Mouse (Mus musculus) heart, embryonic 11.5 days (tissue): ENCODE results near the gene Clasp1. TPM values are rescaled to one million over a fixed set of nuclear protein-coding genes. Genes with fewer than 3 reads are reported as not detected.

ENCODE experiments used
- ATAC-seq: fragments of 200-750 bp; cut with Nextera tagmentation; replicated peaks from 2 replicates; pipeline ENCODE4 v1.8.0; 2017; ENCODE audit warnings: moderate library complexity; ENCODE audit not compliant: insufficient number of reproducible peaks, low FRiP score, low TSS enrichment
- H3K27ac ChIP-seq: fragments of 300-500 bp; sonication (generic); 2 replicates; pipeline ENCODE4 v1.5.1; 2014; ENCODE audit warnings: mild to moderate bottlenecking, low read depth, low read length
- H3K27me3 ChIP-seq: fragments of 300-500 bp; sonication (generic); 2 replicates; pipeline ENCODE4 v1.6.1; 2014; ENCODE audit warnings: mild to moderate bottlenecking, low read length, mixed read lengths; ENCODE audit not compliant: control insufficient read depth, insufficient read depth
- H3K36me3 ChIP-seq: fragments of 300-500 bp; sonication (generic); 2 replicates; pipeline ENCODE4 v1.6.1; 2014; ENCODE audit warnings: mild to moderate bottlenecking, low read length, moderate library complexity, mixed read lengths; ENCODE audit not compliant: control insufficient read depth, insufficient read depth
- H3K4me1 ChIP-seq: fragments of 300-500 bp; sonication (generic); 2 replicates; pipeline ENCODE4 v1.6.1; 2014; ENCODE audit warnings: low read length; ENCODE audit not compliant: control insufficient read depth, insufficient read depth
- H3K4me2 ChIP-seq: fragments of 300-500 bp; sonication (generic); 2 replicates; pipeline ENCODE4 v1.6.1; 2014; ENCODE audit warnings: mild to moderate bottlenecking, moderate library complexity
- H3K4me3 ChIP-seq: fragments of 300-500 bp; sonication (generic); 2 replicates; pipeline ENCODE4 v1.5.1; 2014; ENCODE audit warnings: low read depth, low read length
- H3K9ac ChIP-seq: fragments of 300-500 bp; sonication (generic); 2 replicates; pipeline ENCODE4 v1.6.1; 2014; ENCODE audit warnings: mild to moderate bottlenecking, low read depth, low read length, moderate library complexity
- H3K9me3 ChIP-seq: fragments of 300-500 bp; sonication (generic); replicated peaks from 2 replicates; pipeline ENCODE4 v1.6.1; 2016; ENCODE audit warnings: low read length; ENCODE audit not compliant: control insufficient read depth
- WGBS: fragments of 180-500 bp; shearing (Covaris S2); extraction: QIAGEN DNeasy Blood & Tissue Kit; methylation state at CpG from one replicate; pipeline ENCODE4 v1.1.7; 2014; ENCODE audit not compliant: insufficient replicate concordance; 5-methylcytosine and 5-hydroxymethylcytosine counted together
- polyA plus RNA-seq: library from polyadenylated mRNA; unstranded; fragments of >200 nt; fragmentation: Nextera tagmentation; extraction: Ambion mirVana; gene quantifications from 2 replicates; pipeline ENCODE4 v1.2.1, GENCODE M21; 2014

The Clasp1 gene
- polyA plus RNA-seq, 1 experiment from 2014 or later: 87.3 TPM

GRCm38 (mm10) chr1:118559716-118560115 lies 170.9 kb downstream of the Clasp1 start:
- H3K4me3 ChIP-seq: no peak overlapping the region
- no peaks in the 10 kb centered on the region for H3K9me3 ChIP-seq
- no peak overlapping the region for H3K27ac ChIP-seq
- no peaks in the 10 kb centered on the region for H3K4me1 ChIP-seq
- H3K4me2 ChIP-seq: no peak overlapping the region
- H3K36me3 ChIP-seq: peaks cover 49% of the 10 kb centered on the region
- 86% methylated on average over 2 of the region's 2 CpGs for WGBS
- ATAC-seq: no peak
- H3K27me3 ChIP-seq: no peaks in the 10 kb centered on the region
- H3K9ac ChIP-seq: no peak overlapping the region

DNA sequence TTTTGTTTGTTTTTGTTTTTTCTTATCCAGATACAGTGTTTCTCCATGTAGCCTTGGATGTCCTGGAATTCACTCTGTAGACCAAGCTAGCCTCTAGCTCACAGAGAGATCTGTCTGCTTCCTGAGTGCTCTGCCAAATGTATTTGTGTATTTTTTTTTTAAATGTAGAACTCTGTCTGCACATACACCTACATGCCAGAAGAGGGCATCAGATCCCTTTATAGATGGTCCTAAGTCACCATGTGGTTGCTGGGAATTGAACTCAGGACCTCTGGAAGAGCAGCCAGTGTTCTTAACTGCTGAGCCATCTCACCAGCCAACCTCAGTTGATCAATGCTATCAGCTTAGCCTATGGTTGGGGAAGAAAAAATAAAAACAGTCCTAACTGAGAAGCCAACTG lies 175.7 kb downstream of the Clasp1 start:
- no peak overlapping the region for H3K4me3 ChIP-seq
- no peaks in the 10 kb centered on the region for H3K4me1 ChIP-seq
- no peak for ATAC-seq
- no peak overlapping the region for H3K4me2 ChIP-seq
- no peak overlapping the region for H3K9ac ChIP-seq
- H3K9me3 ChIP-seq: no peaks in the 10 kb centered on the region
- peaks cover 50% of the 10 kb centered on the region for H3K36me3 ChIP-seq
- H3K27me3 ChIP-seq: no peaks in the 10 kb centered on the region
- no peak overlapping the region for H3K27ac ChIP-seq

GRCm38 (mm10) chr1:118567659-118568058 lies 178.8 kb downstream of the Clasp1 start:
- Histone ChIP-seq H3K9me3 (no peaks in the 10 kb centered on the region), H3K4me2 (no peak overlapping the region), H3K9ac (no peak overlapping the region), H3K36me3 (peaks cover 47% of the 10 kb centered on the region), H3K4me1 (no peaks in the 10 kb centered on the region), H3K27ac (no peak overlapping the region), H3K27me3 (no peaks in the 10 kb centered on the region), H3K4me3 (no peak overlapping the region)
- ATAC-seq: no peak
- WGBS: 92% methylated on average over 3 of the region's 3 CpGs

DNA sequence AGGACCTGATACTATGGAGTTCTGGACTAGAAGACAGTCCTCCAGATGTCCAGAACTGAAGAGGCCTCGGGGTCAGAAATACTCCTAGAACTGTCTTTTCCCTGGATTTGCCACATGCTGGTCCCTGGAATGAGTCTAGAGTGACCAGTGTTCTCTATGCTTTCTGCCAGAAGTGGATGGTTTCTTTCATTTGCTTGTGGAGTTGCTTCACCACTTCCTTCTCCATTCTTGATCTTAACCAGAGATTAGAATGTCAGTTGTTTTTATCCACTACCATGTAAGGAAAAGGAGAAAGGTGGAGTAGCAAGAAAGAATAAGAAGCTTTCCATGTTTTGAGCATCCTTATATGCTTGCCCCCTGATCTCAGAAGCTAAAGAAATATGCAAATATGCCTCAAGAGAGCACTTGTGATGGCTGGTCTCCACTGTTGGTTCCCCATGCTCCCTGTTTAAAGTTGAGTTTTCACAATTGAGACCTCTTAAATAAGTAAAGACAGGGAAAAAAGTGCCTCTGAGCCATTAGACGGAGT lies 191.4 kb downstream of the Clasp1 start:
- Histone ChIP-seq H3K4me3 (no peak overlapping the region), H3K36me3 (peaks cover 42% of the 10 kb centered on the region), H3K4me1 (no peaks in the 10 kb centered on the region), H3K4me2 (no peak overlapping the region), H3K27ac (no peak overlapping the region), H3K9ac (no peak overlapping the region), H3K27me3 (no peaks in the 10 kb centered on the region), H3K9me3 (no peaks in the 10 kb centered on the region)
- ATAC-seq: no peak
- WGBS: 88% methylated on average over 2 of the region's 2 CpGs

DNA sequence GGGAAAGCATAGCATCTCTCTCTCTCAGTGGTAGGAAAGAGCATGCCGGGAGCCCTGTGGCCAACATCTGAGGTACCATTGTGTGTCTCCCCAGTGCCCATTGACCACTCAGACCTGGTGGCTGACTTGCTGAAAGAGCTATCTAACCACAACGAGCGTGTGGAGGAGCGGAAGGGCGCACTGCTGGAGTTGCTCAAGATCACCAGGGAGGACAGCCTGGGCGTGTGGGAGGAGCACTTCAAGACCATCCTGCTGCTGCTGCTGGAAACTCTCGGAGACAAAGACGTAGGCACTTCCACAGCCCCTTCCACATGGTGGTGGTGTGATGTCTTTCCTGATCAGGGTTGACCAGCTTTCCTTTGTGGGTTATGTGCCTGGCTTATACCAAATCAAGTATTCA lies 192.3 kb downstream of the Clasp1 start:
- Histone ChIP-seq H3K9ac (no peak overlapping the region), H3K4me2 (no peak overlapping the region), H3K4me1 (no peaks in the 10 kb centered on the region), H3K9me3 (no peaks in the 10 kb centered on the region), H3K27me3 (no peaks in the 10 kb centered on the region), H3K27ac (no peak overlapping the region), H3K36me3 (peaks cover 39% of the 10 kb centered on the region), H3K4me3 (no peak overlapping the region)
- 86% methylated on average over 8 of the region's 8 CpGs for WGBS
- ATAC-seq: no peak

DNA sequence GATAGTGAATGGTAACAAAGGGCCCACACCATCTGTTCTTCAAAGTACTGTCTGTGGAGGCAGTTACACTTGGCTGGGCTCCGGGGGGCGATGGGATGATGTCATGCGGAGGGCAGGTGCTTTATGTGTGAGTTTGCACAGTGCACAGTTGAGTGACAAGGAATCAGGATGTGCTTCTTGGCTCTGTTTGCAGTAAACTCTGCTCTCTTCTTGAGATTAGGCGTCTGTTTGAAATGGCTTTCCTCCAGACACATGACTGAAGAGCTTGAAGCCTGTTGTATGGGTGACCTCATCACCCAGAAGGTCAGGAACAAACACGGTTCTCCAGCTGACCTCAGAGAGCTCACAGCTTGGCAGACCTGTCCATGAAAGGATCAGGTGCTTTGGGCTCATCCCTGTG lies 200.9 kb downstream of the Clasp1 start:
- H3K27me3 ChIP-seq: no peaks in the 10 kb centered on the region
- no peak overlapping the region for H3K4me2 ChIP-seq
- H3K9me3 ChIP-seq: no peaks in the 10 kb centered on the region
- H3K9ac ChIP-seq: no peak overlapping the region
- H3K36me3 ChIP-seq: peaks cover 27% of the 10 kb centered on the region
- no peak overlapping the region for H3K27ac ChIP-seq
- H3K4me3 ChIP-seq: no peak overlapping the region
- ATAC-seq: peak; percentile 26; the same call in 1 of the 2 replicates
- WGBS: 76% methylated on average over 5 of the region's 5 CpGs
- H3K4me1 ChIP-seq: peaks cover 12% of the 10 kb centered on the region

DNA sequence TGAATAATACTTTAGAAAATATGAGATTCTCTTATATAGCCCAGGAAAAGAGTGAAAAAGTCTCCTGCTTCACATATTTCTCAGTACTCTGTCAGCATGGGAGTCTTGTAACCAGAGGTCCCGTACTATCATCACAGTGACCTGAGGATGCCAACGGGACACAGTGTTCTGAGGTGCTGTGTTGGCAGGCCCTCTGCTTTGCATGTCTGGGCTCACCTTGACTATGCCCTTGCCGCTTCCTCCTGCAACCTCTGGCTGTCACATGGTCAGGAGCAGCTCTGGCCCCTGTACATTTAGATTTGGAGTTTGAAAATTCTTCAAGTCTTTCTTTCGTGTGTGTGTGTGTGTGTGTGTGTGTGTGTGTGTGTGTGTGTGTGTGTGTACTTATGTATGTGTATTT lies 204.1 kb downstream of the Clasp1 start:
- Histone ChIP-seq H3K4me1 (peaks cover 20% of the 10 kb centered on the region), H3K4me3 (no peak overlapping the region), H3K27ac (no peak overlapping the region), H3K4me2 (no peak overlapping the region), H3K9ac (no peak overlapping the region), H3K9me3 (no peaks in the 10 kb centered on the region), H3K36me3 (peaks cover 36% of the 10 kb centered on the region), H3K27me3 (no peaks in the 10 kb centered on the region)
- ATAC-seq: no peak
- WGBS: 76% methylated on average over 4 of the region's 4 CpGs

DNA sequence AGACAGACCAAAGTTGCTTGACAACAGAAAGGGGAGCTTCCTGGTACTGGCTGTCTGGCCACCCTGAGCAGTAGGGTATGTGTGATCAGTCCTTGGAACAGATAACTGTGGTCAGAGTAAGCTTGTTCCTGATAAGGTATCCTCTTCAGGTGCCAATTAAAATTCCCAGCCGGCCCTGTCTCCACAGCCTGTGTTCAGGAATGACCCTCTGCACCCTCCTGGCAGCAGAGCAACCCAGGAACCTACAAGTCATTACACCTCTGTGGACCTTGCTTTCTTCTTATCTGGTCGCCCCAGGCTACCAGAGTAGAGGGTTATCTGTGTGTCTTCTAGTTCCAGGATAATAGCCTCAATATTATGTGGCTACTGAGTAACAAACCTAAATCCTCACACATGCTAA lies 206.5 kb downstream of the Clasp1 start:
- 32% methylated on average over 2 of the region's 2 CpGs for WGBS
- no peak overlapping the region for H3K4me2 ChIP-seq
- no peak overlapping the region for H3K27ac ChIP-seq
- H3K4me1 ChIP-seq: peaks cover 14% of the 10 kb centered on the region
- no peak for ATAC-seq
- H3K4me3 ChIP-seq: no peak overlapping the region
- no peaks in the 10 kb centered on the region for H3K27me3 ChIP-seq
- no peak overlapping the region for H3K9ac ChIP-seq
- no peaks in the 10 kb centered on the region for H3K9me3 ChIP-seq
- H3K36me3 ChIP-seq: peaks cover 41% of the 10 kb centered on the region

DNA sequence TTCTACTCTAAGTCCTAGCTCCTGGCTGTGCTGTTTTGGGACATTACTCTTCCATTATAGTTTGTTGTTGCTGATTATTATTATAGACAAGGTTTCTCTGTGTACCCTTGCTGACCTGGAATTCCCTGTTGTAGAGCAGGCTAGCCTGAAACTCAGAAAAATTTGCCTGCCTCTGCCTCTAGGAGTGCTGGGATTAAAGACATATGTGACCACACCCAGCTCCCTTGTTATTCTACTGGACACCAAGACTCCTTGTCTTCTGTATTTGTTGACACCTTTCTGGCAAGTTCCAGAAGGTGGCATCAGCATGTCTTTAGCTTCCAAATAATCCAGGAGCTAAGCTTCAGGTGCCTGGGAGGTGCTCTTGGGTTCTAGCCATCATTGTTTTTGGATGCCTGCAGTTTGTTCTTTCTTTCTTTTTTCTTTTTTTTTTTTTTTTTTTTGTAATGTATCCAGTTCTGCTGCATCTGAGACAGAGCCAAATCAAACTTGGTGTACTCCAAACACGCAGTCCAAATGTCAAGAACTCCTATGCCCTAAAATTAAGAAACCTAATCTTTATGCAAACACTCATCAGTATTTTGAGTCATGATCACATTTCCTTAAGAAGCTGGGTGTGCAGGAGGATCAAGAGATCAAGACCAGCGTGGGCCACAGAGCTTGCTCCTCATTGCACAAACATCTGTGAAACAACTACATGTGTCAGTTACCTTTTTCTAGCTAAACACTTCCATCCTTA lies 208.8 kb downstream of the Clasp1 start:
- WGBS: 85% methylated on average over 2 of the region's 2 CpGs
- Histone ChIP-seq H3K4me2 (no peak overlapping the region), H3K27ac (no peak overlapping the region), H3K4me1 (peaks cover 14% of the 10 kb centered on the region), H3K4me3 (no peak overlapping the region), H3K36me3 (peaks cover 52% of the 10 kb centered on the region), H3K9me3 (no peaks in the 10 kb centered on the region), H3K9ac (no peak overlapping the region), H3K27me3 (no peaks in the 10 kb centered on the region)
- no peak for ATAC-seq
